Mouse (Mus musculus) cerebellum, adult 8-10 months (tissue): ENCODE measurements around the gene Plxna4.

ENCODE experiments used
- DNase-seq: peaks from one replicate; pipeline ENCODE4 v3.0.0; 2022

The Plxna4 gene

DNA sequence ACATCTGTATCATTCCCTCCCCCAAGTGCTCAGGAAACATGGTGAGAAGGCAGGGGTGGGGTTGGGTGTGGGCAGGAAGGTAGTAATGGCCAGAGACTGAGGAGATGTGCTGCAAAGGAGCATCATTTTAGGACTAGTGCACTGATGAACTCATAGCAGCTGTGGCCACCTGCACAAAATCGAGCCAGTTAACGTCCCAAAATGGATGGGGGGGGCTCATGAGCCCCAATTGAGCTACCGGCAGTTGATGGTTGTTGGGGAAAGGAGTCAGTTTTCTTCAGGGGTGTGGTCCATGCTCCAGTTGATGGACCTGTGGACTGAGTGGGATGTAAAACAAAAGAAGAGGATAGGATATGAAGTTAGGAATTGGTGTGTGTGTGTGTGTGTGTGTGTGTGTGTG lies 448.5 kb downstream of the Plxna4 start:
- no peak for DNase-seq

DNA sequence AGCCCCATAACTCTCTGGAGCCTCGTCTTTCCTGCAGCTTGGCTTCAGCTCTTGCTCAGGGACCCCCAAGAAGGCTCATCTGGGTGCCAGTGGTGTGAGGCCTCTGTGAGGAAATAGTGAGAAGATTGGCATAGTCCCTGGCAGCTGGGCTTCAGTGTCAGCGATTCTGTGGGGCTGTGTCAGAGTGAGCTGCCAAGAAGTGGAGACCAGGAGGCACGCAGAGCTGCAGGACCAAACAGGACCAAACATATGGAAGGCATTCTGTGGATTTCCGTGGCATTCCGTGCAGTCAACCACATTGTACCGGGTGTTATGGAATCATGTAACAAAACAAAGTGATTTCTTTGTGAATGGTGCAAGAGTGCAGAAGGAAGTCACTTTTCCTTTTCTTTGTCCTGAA lies 461.1 kb downstream of the Plxna4 start:
- no peak for DNase-seq

DNA sequence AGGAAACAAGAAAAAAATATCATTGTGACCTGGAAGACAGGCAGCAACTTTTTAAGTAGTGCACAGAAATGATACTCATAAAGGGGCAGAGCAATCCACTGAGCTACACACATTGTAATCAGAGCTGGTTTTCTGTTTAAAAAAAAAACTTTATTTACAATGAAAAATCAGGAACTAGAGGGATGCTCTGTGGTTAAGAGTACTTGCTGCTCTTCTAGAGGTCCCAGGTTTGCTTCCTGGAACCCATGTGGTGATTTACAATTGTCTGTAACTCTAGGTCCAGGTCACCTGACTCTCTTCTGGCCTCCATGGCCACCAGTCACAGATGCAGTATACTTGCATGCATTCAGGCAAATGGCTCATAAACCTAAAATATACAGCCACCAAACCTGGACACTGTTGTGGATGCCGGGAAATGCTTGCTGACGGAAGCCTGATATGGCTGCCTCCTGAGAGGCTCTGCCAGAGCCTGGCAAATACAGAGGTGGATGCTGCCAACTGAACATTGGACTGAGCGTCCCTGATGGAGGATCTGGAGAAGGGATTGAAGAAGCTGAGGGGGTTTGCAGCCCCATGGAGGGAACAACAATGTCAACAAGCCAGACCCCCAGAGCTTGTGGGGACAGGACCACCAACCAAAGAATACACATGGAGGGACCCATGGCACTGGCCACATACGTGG lies 465.3 kb downstream of the Plxna4 start:
- no peak for DNase-seq

DNA sequence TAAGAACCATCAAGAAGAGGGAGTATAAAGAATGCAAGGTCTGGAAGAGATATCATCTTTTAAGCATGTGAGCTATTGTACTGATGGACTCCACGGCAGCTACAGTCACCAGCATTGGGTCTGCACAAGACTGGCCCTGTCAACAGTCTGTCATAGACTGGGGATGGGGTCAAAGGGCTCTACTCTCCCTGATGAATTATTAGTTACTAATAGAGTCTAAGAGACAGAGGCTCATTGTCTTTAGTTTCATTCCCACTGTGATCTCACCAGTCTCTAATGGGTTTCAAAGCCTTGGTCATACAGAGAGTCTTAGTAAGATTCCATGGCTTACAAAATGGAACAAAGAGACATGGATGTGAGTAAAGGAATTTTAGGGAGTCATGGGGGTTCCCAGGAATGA lies 467.1 kb downstream of the Plxna4 start:
- DNase-seq: no peak

DNA sequence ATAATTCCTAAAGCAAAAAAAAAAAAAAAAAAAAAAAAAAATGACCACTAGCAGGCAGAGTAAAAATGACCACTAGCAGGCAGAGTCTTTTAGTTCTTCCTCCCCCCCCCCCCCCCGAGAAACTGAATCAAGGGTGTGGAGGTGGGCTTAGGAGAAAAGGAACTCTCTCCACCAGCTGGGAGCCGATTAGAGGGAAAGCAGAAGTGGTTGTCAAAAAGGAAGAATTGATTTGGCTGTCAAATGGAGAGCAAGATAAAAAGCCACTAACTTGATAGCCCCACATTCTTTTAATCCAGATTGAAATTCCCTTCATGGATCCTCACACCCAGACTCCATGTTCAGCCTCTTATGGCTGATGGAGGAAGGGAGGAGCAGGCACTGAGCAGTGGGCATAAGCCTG lies 478.8 kb downstream of the Plxna4 start:
- DNase-seq: no peak

DNA sequence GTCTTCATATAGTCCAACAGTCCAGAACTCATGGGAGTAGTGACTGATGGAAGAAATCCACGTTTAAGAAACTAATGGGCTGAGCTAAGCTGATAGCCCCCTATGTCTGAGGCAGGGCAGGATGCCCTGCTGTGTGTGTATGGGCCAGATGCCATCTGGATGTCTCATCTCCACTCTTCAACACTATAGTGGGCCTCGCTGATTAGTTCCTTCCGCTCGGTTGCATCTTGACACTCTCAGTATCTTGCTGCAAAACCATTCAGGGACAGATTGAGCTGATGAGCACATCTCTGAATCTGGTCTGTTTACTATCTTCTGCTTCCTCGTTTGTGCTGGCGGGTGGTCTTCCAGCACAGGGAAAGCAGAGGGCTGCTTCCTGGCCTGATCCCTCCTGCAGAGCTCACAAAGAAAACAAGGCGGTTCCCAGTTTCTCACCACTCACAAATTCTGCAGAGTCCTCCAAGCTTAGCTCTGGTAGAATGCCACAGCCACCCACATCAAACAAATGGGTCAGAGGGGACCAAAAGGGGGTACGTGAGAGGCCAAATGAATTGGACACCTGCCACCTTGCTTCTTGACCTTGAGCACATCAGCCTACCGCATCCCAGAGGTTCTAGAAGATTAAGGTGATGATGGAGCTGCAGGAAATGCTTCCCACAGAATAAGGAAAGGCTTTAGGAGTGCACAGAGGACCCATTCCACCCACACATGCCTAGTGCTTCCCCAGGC lies 482.3 kb downstream of the Plxna4 start:
- DNase-seq: no peak
